Mouse (Mus musculus) heart, embryonic 12.5 days (tissue): ENCODE results near the gene Hhat. TPM values are rescaled to one million over a fixed set of nuclear protein-coding genes. Genes with fewer than 3 reads are reported as not detected.

Source experiments
- ATAC-seq: fragments of 200-750 bp; cut with Nextera tagmentation; 2 replicates; pipeline ENCODE4 v1.8.0; 2017; ENCODE audit warnings: moderate TSS enrichment, moderate library complexity; ENCODE audit not compliant: insufficient number of reproducible peaks, low FRiP score
- H3K27ac ChIP-seq: fragments of 300-500 bp; sonication (generic); 2 replicates; pipeline ENCODE4 v1.5.1; 2016; ENCODE audit warnings: mild to moderate bottlenecking, moderate library complexity; ENCODE audit not compliant: poor library complexity, severe bottlenecking
- H3K27me3 ChIP-seq: fragments of 300-500 bp; sonication (generic); replicated peaks from 2 replicates; pipeline ENCODE4 v1.6.1; 2016; ENCODE audit warnings: mild to moderate bottlenecking, moderate library complexity
- H3K36me3 ChIP-seq: fragments of 300-500 bp; sonication (generic); 2 replicates; pipeline ENCODE4 v1.6.1; 2016; ENCODE audit warnings: mild to moderate bottlenecking, moderate library complexity
- H3K4me1 ChIP-seq: fragments of 300-500 bp; sonication (generic); replicated peaks from 2 replicates; pipeline ENCODE4 v1.6.1; 2016; ENCODE audit warnings: mild to moderate bottlenecking
- H3K4me2 ChIP-seq: fragments of 300-500 bp; sonication (generic); 2 replicates; pipeline ENCODE4 v1.6.1; 2016; ENCODE audit warnings: mild to moderate bottlenecking, moderate library complexity
- H3K4me3 ChIP-seq: fragments of 300-500 bp; sonication (generic); 2 replicates; pipeline ENCODE4 v1.5.1; 2016; ENCODE audit warnings: mild to moderate bottlenecking
- H3K9ac ChIP-seq: fragments of 300-500 bp; sonication (generic); 2 replicates; pipeline ENCODE4 v1.6.1; 2016; ENCODE audit warnings: mild to moderate bottlenecking, moderate library complexity
- H3K9me3 ChIP-seq: fragments of 300-500 bp; sonication (generic); replicated peaks from 2 replicates; pipeline ENCODE4 v1.6.1; 2016; ENCODE audit warnings: mild to moderate bottlenecking, moderate library complexity
- WGBS: fragments of 180-500 bp; shearing (Covaris S2); methylation state at CpG from one replicate; pipeline ENCODE4 v1.1.7; 2016; 5-methylcytosine and 5-hydroxymethylcytosine counted together
- polyA plus RNA-seq: library from polyadenylated mRNA; unstranded; fragments of >200 nt; fragmentation: Nextera tagmentation; extraction: Ambion mirVana; gene quantifications from 2 replicates; pipeline ENCODE4 v1.2.1, GENCODE M21; 2016

The Hhat gene
- polyA plus RNA-seq, 1 experiment from 2014 or later, result 6.7 TPM

GRCm38 (mm10) chr1:192525711-192526350, 245.2 kb downstream of the Hhat start:
- 65% methylated on average over 14 of the region's 14 CpGs for WGBS
- H3K36me3 ChIP-seq, result no peaks in the 10 kb centered on the region
- no peak overlapping the region for H3K9ac ChIP-seq
- no peak for ATAC-seq
- H3K4me1 ChIP-seq, result peaks cover 29% of the 10 kb centered on the region
- no peaks in the 10 kb centered on the region for H3K9me3 ChIP-seq
- no peak overlapping the region for H3K4me2 ChIP-seq
- no peak overlapping the region for H3K4me3 ChIP-seq
- no peak overlapping the region for H3K27ac ChIP-seq
- no peaks in the 10 kb centered on the region for H3K27me3 ChIP-seq

GRCm38 (mm10) chr1:192522376-192523178, 248.4 kb downstream of the Hhat start:
- H3K27me3 ChIP-seq, result no peaks in the 10 kb centered on the region
- no peak overlapping the region for H3K27ac ChIP-seq
- H3K4me1 ChIP-seq, result peaks cover 30% of the 10 kb centered on the region
- WGBS, result 46% methylated on average over 12 of the region's 12 CpGs
- H3K36me3 ChIP-seq, result no peaks in the 10 kb centered on the region
- H3K4me3 ChIP-seq, result no peak overlapping the region
- H3K9me3 ChIP-seq, result no peaks in the 10 kb centered on the region
- H3K4me2 ChIP-seq, result no peak overlapping the region
- ATAC-seq, result peak; percentile 23; the same call in 1 of the 2 replicates
- H3K9ac ChIP-seq, result no peak overlapping the region

- Histone ChIP-seq H3K9ac (no peak overlapping the region), H3K36me3 (no peaks in the 10 kb centered on the region), H3K4me3 (no peak overlapping the region), H3K4me1 (peaks cover 34% of the 10 kb centered on the region), H3K9me3 (no peaks in the 10 kb centered on the region), H3K4me2 (no peak overlapping the region), H3K27me3 (no peaks in the 10 kb centered on the region), H3K27ac (no peak overlapping the region)
- ATAC-seq, result no peak
- 46% methylated on average over 13 of the region's 13 CpGs for WGBS
Observed at GRCm38 (mm10) chr1:192520836-192521435, 250.1 kb downstream of the Hhat start.

GRCm38 (mm10) chr1:192519713-192520112, 251.3 kb downstream of the Hhat start:
- Histone ChIP-seq H3K9me3 (no peaks in the 10 kb centered on the region), H3K9ac (no peak overlapping the region), H3K27me3 (no peaks in the 10 kb centered on the region), H3K36me3 (no peaks in the 10 kb centered on the region), H3K4me2 (no peak overlapping the region), H3K4me1 (peaks cover 29% of the 10 kb centered on the region), H3K4me3 (no peak overlapping the region), H3K27ac (no peak overlapping the region)
- WGBS, result 92% methylated on average over 1 of the region's 1 CpGs
- ATAC-seq, result no peak

GRCm38 (mm10) chr1:192515373-192515772, 255.7 kb downstream of the Hhat start:
- no peak for ATAC-seq
- Histone ChIP-seq H3K9me3 (no peaks in the 10 kb centered on the region), H3K4me3 (no peak overlapping the region), H3K4me1 (peaks cover 5% of the 10 kb centered on the region; the same call in 1 of the 2 replicates), H3K27me3 (no peaks in the 10 kb centered on the region), H3K36me3 (no peaks in the 10 kb centered on the region), H3K9ac (no peak overlapping the region), H3K4me2 (no peak overlapping the region), H3K27ac (no peak overlapping the region)
- 71% methylated on average over 3 of the region's 3 CpGs for WGBS

- ATAC-seq, result no peak
- no peaks in the 10 kb centered on the region for H3K36me3 ChIP-seq
- H3K9ac ChIP-seq, result no peak overlapping the region
- H3K9me3 ChIP-seq, result no peaks in the 10 kb centered on the region
- 93% methylated on average over 1 of the region's 1 CpGs for WGBS
- H3K27me3 ChIP-seq, result no peaks in the 10 kb centered on the region
- 0 out of 2 replicates have a peak, but pooled peaks cover 3% of the 10 kb centered on the region for H3K4me1 ChIP-seq
- no peak overlapping the region for H3K4me3 ChIP-seq
- H3K4me2 ChIP-seq, result no peak overlapping the region
- H3K27ac ChIP-seq, result no peak overlapping the region
Observed at GRCm38 (mm10) chr1:192512821-192513220, 258.2 kb downstream of the Hhat start.

- WGBS, result 86% methylated on average over 4 of the region's 4 CpGs
- 0 out of 2 replicates have a peak, but pooled peaks cover 5% of the 10 kb centered on the region for H3K4me1 ChIP-seq
- H3K27me3 ChIP-seq, result no peaks in the 10 kb centered on the region
- no peak overlapping the region for H3K4me2 ChIP-seq
- no peak overlapping the region for H3K27ac ChIP-seq
- H3K36me3 ChIP-seq, result no peaks in the 10 kb centered on the region
- H3K9ac ChIP-seq, result no peak overlapping the region
- no peak for ATAC-seq
- no peak overlapping the region for H3K4me3 ChIP-seq
- H3K9me3 ChIP-seq, result no peaks in the 10 kb centered on the region
Observed at GRCm38 (mm10) chr1:192503651-192504050, 267.4 kb downstream of the Hhat start.

GRCm38 (mm10) chr1:192502835-192503234, 268.2 kb downstream of the Hhat start:
- no peak for ATAC-seq
- Histone ChIP-seq H3K4me1 (0 out of 2 replicates have a peak, but pooled peaks cover 5% of the 10 kb centered on the region), H3K4me2 (no peak overlapping the region), H3K9ac (no peak overlapping the region), H3K36me3 (no peaks in the 10 kb centered on the region), H3K27ac (no peak overlapping the region), H3K9me3 (no peaks in the 10 kb centered on the region), H3K27me3 (no peaks in the 10 kb centered on the region), H3K4me3 (no peak overlapping the region)

- WGBS, result 65% methylated on average over 9 of the region's 9 CpGs
- Histone ChIP-seq H3K4me3 (no peak overlapping the region), H3K9me3 (no peaks in the 10 kb centered on the region), H3K4me1 (0 out of 2 replicates have a peak, but pooled peaks cover 5% of the 10 kb centered on the region), H3K27ac (no peak overlapping the region), H3K27me3 (no peaks in the 10 kb centered on the region), H3K4me2 (no peak overlapping the region), H3K9ac (no peak overlapping the region), H3K36me3 (no peaks in the 10 kb centered on the region)
- ATAC-seq, result no peak
Observed at GRCm38 (mm10) chr1:192502016-192502415, 269.0 kb downstream of the Hhat start.

- Histone ChIP-seq H3K27me3 (no peaks in the 10 kb centered on the region), H3K27ac (no peak overlapping the region), H3K4me2 (no peak overlapping the region), H3K4me3 (no peak overlapping the region), H3K4me1 (0 out of 2 replicates have a peak, but pooled peaks cover 5% of the 10 kb centered on the region), H3K9me3 (0 out of 2 replicates have a peak, but pooled peaks cover 4% of the 10 kb centered on the region), H3K9ac (no peak overlapping the region), H3K36me3 (no peaks in the 10 kb centered on the region)
- WGBS, result 60% methylated on average over 2 of the region's 2 CpGs
- ATAC-seq, result no peak
Observed at GRCm38 (mm10) chr1:192497505-192497904, 273.5 kb downstream of the Hhat start.
